Comparison of ENCODE assay signal across 9 mouse cellular contexts in the genomic region with DNA sequence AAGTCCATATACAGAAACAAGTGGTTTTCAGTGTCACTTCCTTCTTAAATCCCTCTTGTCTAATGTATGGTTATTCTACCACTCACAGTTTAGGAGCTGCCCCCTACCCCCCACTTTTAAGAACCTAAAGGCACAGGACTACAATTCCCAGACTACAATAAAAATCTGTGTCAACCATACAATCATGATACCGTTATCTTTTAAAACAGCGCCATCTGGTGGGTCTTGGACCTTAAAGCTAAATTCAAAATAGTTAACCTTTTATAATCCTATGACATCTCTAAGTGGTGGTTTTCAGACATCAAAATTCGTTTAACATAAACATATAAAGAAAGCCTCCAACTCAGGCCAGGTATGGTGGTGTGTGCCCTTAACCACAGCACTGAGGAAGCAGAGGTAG. TPM values are rescaled to one million over a fixed set of nuclear protein-coding genes. Genes with fewer than 3 reads are reported as not detected.
DNase-seq lines count a peak whose midpoint lies in the region; TF ChIP-seq lines count a peak whose summit lies in the region.
"Had no signal": no experiment of that assay in that cellular context is flagged by ENCODE, and none has a peak within 500 bp of the region (broad histone marks: within the 10 kb centered on the region; RNA-seq: fewer than 3 reads in every experiment).

No protein-coding gene starts in this region.

- H3K4me3 ChIP-seq in left cerebral cortex, adult 2 months: no peak overlapping the region
- H3K4me3 ChIP-seq: heart, embryonic 13.5 days had no signal

- no peak overlapping the region for H3K27ac ChIP-seq in left cerebral cortex, adult 2 months
- H3K27ac ChIP-seq: heart, embryonic 13.5 days had no signal

- TF ChIP-seq CTCF in left cerebral cortex, adult 2 months (IDR thresholded peaks at IDR 0.05): peak; percentile 80

- intact Hi-C loops in left cerebral cortex, adult 2 months (cut with DNase I): loop anchor here (2.0 to 5.0 kb wide), 4 partner anchors 59 to 211 kb away; partner anchors contain the start of genes Drc3 and Tom1l2

- peak; percentile 62 for DNase-seq in left cerebral cortex, adult 11 months (ENCODE audit: low spot score)
- DNase-seq in left cerebral cortex, adult 8-10 months (ENCODE audit: low spot score in 2 of 2): no peak
- peak; percentile 39 for DNase-seq in MEL-GATA-1-ER (ENCODE audit: extremely low read depth, low read depth)
- peak; percentile 51 for DNase-seq in brain, embryonic 18.5 days (ENCODE audit: low read depth, low spot score)
- DNase-seq in gastrocnemius, adult 8-10 months (ENCODE audit: low spot score in 2 of 2): peak; percentile 20 to 24
- peak; percentile 50 to 56 for DNase-seq in left cerebral cortex, adult 2 months (ENCODE audit: extremely low spot score in 1 of 2, low spot score in 2 of 2)
- peak; percentile 82 for DNase-seq in retina, postnatal 1 day
- no peak for DNase-seq in ovary, adult 18-20 months (ENCODE audit: low spot score)

RNA-seq across cellular contexts. Expression of gene Gid4, which starts 4.8 kb away (rescaled TPM):
- total RNA-seq in left cerebral cortex, adult 8-10 months (2022): 10 to 100 TPM; 45.6 to 53.8 (median 50.3) TPM
- total RNA-seq in gastrocnemius, adult 8-10 months (2022): 10 to 100 TPM; 72.7 to 86.1 (median 75.5) TPM
- 10 to 100 TPM; 52.6 to 52.7 TPM for total RNA-seq in left cerebral cortex, adult 2 months (2021)

RNA-seq across cellular contexts. Expression of gene Atpaf2, which starts 6.1 kb away (rescaled TPM):
- total RNA-seq in left cerebral cortex, adult 8-10 months (2022): 10 to 100 TPM; 27.7 to 34.3 (median 30.8) TPM
- 10 to 100 TPM; 28.9 to 30.7 (median 30.6) TPM for total RNA-seq in gastrocnemius, adult 8-10 months (2022)
- total RNA-seq in left cerebral cortex, adult 2 months (2021): 10 to 100 TPM; 24.6 to 32.7 TPM

RNA-seq across cellular contexts. Expression of gene Drg2, which starts 42.2 kb away (rescaled TPM):
- total RNA-seq in left cerebral cortex, adult 8-10 months (2022): 10 to 100 TPM; 66.9 to 74.1 (median 69.2) TPM
- total RNA-seq in gastrocnemius, adult 8-10 months (2022): 10 to 100 TPM; 21.6 to 24.9 (median 22.7) TPM
- 10 to 100 TPM; 71.7 to 73.3 TPM for total RNA-seq in left cerebral cortex, adult 2 months (2021)

RNA-seq across cellular contexts. Expression of gene Myo15, which starts 57.0 kb away (rescaled TPM):
- total RNA-seq in left cerebral cortex, adult 8-10 months (2022): under 1 TPM; 0.06 to 0.21 (median 0.18) TPM
- under 1 TPM in 2 of 4 experiments, not detected in 2; 0.05 TPM for total RNA-seq in gastrocnemius, adult 8-10 months (2022)
- under 1 TPM; 0.11 to 0.19 TPM for total RNA-seq in left cerebral cortex, adult 2 months (2021)

RNA-seq across cellular contexts. Expression of gene Drc3, which starts 59.0 kb away (rescaled TPM):
- total RNA-seq in left cerebral cortex, adult 8-10 months (2022): 10 to 100 TPM in 1 of 4 experiments, 1 to 10 TPM in 3; 8.6 to 12.8 (median 9.3) TPM
- 1 to 10 TPM; 1.1 to 1.4 (median 1.1) TPM for total RNA-seq in gastrocnemius, adult 8-10 months (2022)
- 10 to 100 TPM; 11.7 to 12.5 TPM for total RNA-seq in left cerebral cortex, adult 2 months (2021)

Comparison
In these comparisons a context has a peak if more than half of its experiments do, and no peak if none do; other contexts are left out.
1. DNase-seq: peak in left cerebral cortex, adult 11 months (single experiment), MEL-GATA-1-ER (single experiment), brain, embryonic 18.5 days (single experiment), gastrocnemius, adult 8-10 months (2 of 2), left cerebral cortex, adult 2 months (2 of 2) and retina, postnatal 1 day (single experiment); none in left cerebral cortex, adult 8-10 months (0 of 2) and ovary, adult 18-20 months (single experiment).